Mouse (Mus musculus) MEL (cell line): Measurements from ENCODE around the gene Cd151. TPM values are rescaled to one million over a fixed set of nuclear protein-coding genes. Genes with fewer than 3 reads are reported as not detected.

Experiments
- DNase-seq: peaks from one replicate; pipeline ENCODE4 v3.0.0; 2011; ENCODE audit warnings: low read depth, low spot score
- H3K27ac ChIP-seq: 2 replicates; pipeline ENCODE4 v1.5.1; 2012; ENCODE audit warnings: low read depth, mild to moderate bottlenecking, control low read depth, low read length, moderate library complexity; ENCODE audit not compliant: control insufficient read depth
- H3K27me3 ChIP-seq, 2 experiments: fragments of 150-350 bp in 1 of 2; sonication (generic) in 1 of 2; 2 replicates each; pipeline ENCODE4 v1.6.1; 2012; ENCODE audit warnings: low read length in 2 of 2, mild to moderate bottlenecking in 2 of 2, improper control_type of control experiment in 1 of 2, moderate library complexity in 1 of 2; ENCODE audit not compliant: insufficient read depth in 2 of 2, control insufficient read depth in 1 of 2
- H3K36me3 ChIP-seq, 2 experiments: 2 replicates each; pipeline ENCODE4 v1.6.1; 2012 to 2014; ENCODE audit warnings: low read length in 2 of 2, improper control_type of control experiment in 1 of 2, inconsistent platforms in 1 of 2, mild to moderate bottlenecking in 1 of 2; ENCODE audit not compliant: insufficient read depth in 2 of 2, control insufficient read depth in 1 of 2
- H3K4me1 ChIP-seq, 2 experiments: fragments of 150-350 bp in 1 of 2; sonication (generic) in 1 of 2; 2 replicates each; pipeline ENCODE4 v1.6.1; 2012; ENCODE audit warnings: low read length in 2 of 2, improper control_type of control experiment in 1 of 2, mild to moderate bottlenecking in 1 of 2; ENCODE audit not compliant: insufficient read depth in 2 of 2, control insufficient read depth in 1 of 2
- H3K4me3 ChIP-seq, 2 experiments: fragments of 150-350 bp in 1 of 2; sonication (generic) in 1 of 2; 2 replicates each; pipeline ENCODE4 v1.5.1; 2012; ENCODE audit warnings: low read depth in 2 of 2, low read length in 2 of 2, mild to moderate bottlenecking in 2 of 2, moderate library complexity in 2 of 2, control low read depth in 1 of 2, improper control_type of control experiment in 1 of 2; ENCODE audit not compliant: control insufficient read depth in 1 of 2, insufficient read depth in 1 of 2
- H3K79me2 ChIP-seq: 2 replicates; pipeline ENCODE4 v1.6.1; 2012; ENCODE audit warnings: mild to moderate bottlenecking, low read length, moderate library complexity; ENCODE audit not compliant: control insufficient read depth, poor library complexity, insufficient read depth
- H3K9ac ChIP-seq: 2 replicates; pipeline ENCODE4 v1.6.1; 2012; ENCODE audit warnings: low read depth, mild to moderate bottlenecking, control low read depth, low read length, moderate library complexity; ENCODE audit not compliant: control insufficient read depth, poor library complexity, severe bottlenecking
- H3K9me3 ChIP-seq: fragments of 150-350 bp; sonication (generic); replicated peaks from 2 replicates; pipeline ENCODE4 v1.6.1; 2012; ENCODE audit warnings: mild to moderate bottlenecking, low read length, improper control_type of control experiment, moderate library complexity; ENCODE audit not compliant: insufficient read depth
- BHLHE40 ChIP-seq: IDR thresholded peaks from 2 replicates; pipeline ENCODE4 v1.6.1; 2012; ENCODE audit warnings: low read depth, mild to moderate bottlenecking, inconsistent platforms, low read length, improper control_type of control experiment, borderline replicate concordance
- CHD1 ChIP-seq: IDR thresholded peaks from 2 replicates; pipeline ENCODE4 v1.6.1; 2012; ENCODE audit warnings: low read depth, mild to moderate bottlenecking, inconsistent platforms, low read length, improper control_type of control experiment
- CHD2 ChIP-seq: IDR thresholded peaks from 2 replicates; pipeline ENCODE4 v1.6.1; 2011; ENCODE audit warnings: low read length, improper control_type of control experiment
- CTCF ChIP-seq, 3 experiments: IDR thresholded peaks in 2 of 3; conservative IDR thresholded peaks in 1 of 3; 2 replicates each; pipeline ENCODE4 v1.5.1; 2011 to 2012; ENCODE audit warnings: low read length in 3 of 3, low read depth in 2 of 3, mild to moderate bottlenecking in 2 of 3, improper control_type of control experiment in 1 of 3, inconsistent platforms in 1 of 3, mixed read lengths in 1 of 3, moderate library complexity in 1 of 3; ENCODE audit not compliant: control insufficient read depth in 1 of 3, insufficient read depth in 1 of 3, poor library complexity in 1 of 3, severe bottlenecking in 1 of 3
- ELF1 ChIP-seq: IDR thresholded peaks from 2 replicates; pipeline ENCODE4 v1.6.1; 2014; ENCODE audit warnings: low read depth, mild to moderate bottlenecking, inconsistent platforms, low read length, improper control_type of control experiment, moderate library complexity
- EP300 ChIP-seq, 2 experiments: IDR thresholded peaks; 2 replicates each; pipeline ENCODE4 v1.6.1; 2011; ENCODE audit warnings: improper control_type of control experiment in 2 of 2, low read length in 2 of 2, low read depth in 1 of 2, mild to moderate bottlenecking in 1 of 2
- ETS1 ChIP-seq: IDR thresholded peaks from 2 replicates; pipeline ENCODE4 v1.6.1; 2012; ENCODE audit warnings: low read depth, mild to moderate bottlenecking, inconsistent platforms, low read length, improper control_type of control experiment, moderate library complexity
- GABPA ChIP-seq: IDR thresholded peaks from 2 replicates; pipeline ENCODE4 v1.6.1; 2012; ENCODE audit warnings: low read depth, mild to moderate bottlenecking, inconsistent platforms, low read length, improper control_type of control experiment, moderate library complexity
- HCFC1 ChIP-seq: IDR thresholded peaks from 2 replicates; pipeline ENCODE4 v1.6.1; 2012; ENCODE audit warnings: low read depth, mild to moderate bottlenecking, inconsistent platforms, low read length, improper control_type of control experiment, moderate library complexity
- JUND ChIP-seq: IDR thresholded peaks from 2 replicates; pipeline ENCODE4 v1.6.1; 2011; ENCODE audit warnings: low read depth, mild to moderate bottlenecking, improper control_type of control experiment, low read length
- KAT2A ChIP-seq: conservative IDR thresholded peaks from 2 replicates; pipeline ENCODE4 v1.6.1; 2012; ENCODE audit warnings: low read depth, low read length, improper control_type of control experiment, inconsistent platforms
- MAX ChIP-seq: IDR thresholded peaks from 2 replicates; pipeline ENCODE4 v1.6.1; 2011; ENCODE audit warnings: low read length, improper control_type of control experiment
- MAZ ChIP-seq: IDR thresholded peaks from 2 replicates; pipeline ENCODE4 v1.6.1; 2012; ENCODE audit warnings: low read depth, mild to moderate bottlenecking, inconsistent platforms, low read length, improper control_type of control experiment
- MXI1 ChIP-seq: IDR thresholded peaks from 2 replicates; pipeline ENCODE4 v1.6.1; 2011; ENCODE audit warnings: mild to moderate bottlenecking, low read depth, low read length, improper control_type of control experiment
- MYB ChIP-seq: IDR thresholded peaks from 2 replicates; pipeline ENCODE4 v1.6.1; 2011; ENCODE audit warnings: mild to moderate bottlenecking, low read depth, low read length, improper control_type of control experiment
- MYC ChIP-seq: IDR thresholded peaks from 2 replicates; pipeline ENCODE4 v1.6.1; 2011; ENCODE audit warnings: low read depth, mild to moderate bottlenecking, low read length, improper control_type of control experiment, moderate library complexity
- NELFE ChIP-seq: IDR thresholded peaks from 2 replicates; pipeline ENCODE4 v1.6.1; 2011; ENCODE audit warnings: low read depth, low read length, improper control_type of control experiment
- NRF1 ChIP-seq: IDR thresholded peaks from 2 replicates; pipeline ENCODE4 v1.6.1; 2014; ENCODE audit warnings: low read depth, mild to moderate bottlenecking, inconsistent platforms, low read length, improper control_type of control experiment, moderate library complexity; ENCODE audit not compliant: poor library complexity, insufficient read depth, severe bottlenecking
- POLR2A ChIP-seq, 2 experiments: IDR thresholded peaks; 2 replicates each; pipeline ENCODE4 v1.6.1; 2011 to 2012; ENCODE audit warnings: low read length in 2 of 2, mild to moderate bottlenecking in 2 of 2, control low read depth in 1 of 2, improper control_type of control experiment in 1 of 2, low read depth in 1 of 2, moderate library complexity in 1 of 2; ENCODE audit not compliant: control insufficient read depth in 1 of 2, insufficient read depth in 1 of 2, poor library complexity in 1 of 2
- POLR2AphosphoS2 ChIP-seq: IDR thresholded peaks from 2 replicates; pipeline ENCODE4 v1.6.1; 2011; ENCODE audit warnings: low read length, improper control_type of control experiment
- POLR2AphosphoS5 ChIP-seq: IDR thresholded peaks from 2 replicates; pipeline ENCODE4 v1.6.1; 2012; ENCODE audit warnings: low read depth, borderline replicate concordance, mild to moderate bottlenecking, inconsistent platforms, low read length, moderate library complexity, mixed read lengths
- RAD21 ChIP-seq: IDR thresholded peaks from 2 replicates; pipeline ENCODE4 v1.6.1; 2011; ENCODE audit warnings: mild to moderate bottlenecking, low read depth, low read length, improper control_type of control experiment
- SIN3A ChIP-seq: IDR thresholded peaks from 2 replicates; pipeline ENCODE4 v1.6.1; 2012; ENCODE audit warnings: low read length, improper control_type of control experiment, inconsistent platforms
- SMC3 ChIP-seq: IDR thresholded peaks from 2 replicates; pipeline ENCODE4 v1.6.1; 2011; ENCODE audit warnings: low read depth, low read length, improper control_type of control experiment
- TBP ChIP-seq: IDR thresholded peaks from 2 replicates; pipeline ENCODE4 v1.8.0; 2011; ENCODE audit warnings: low read depth, low read length, improper control_type of control experiment
- TCF12 ChIP-seq: IDR thresholded peaks from 2 replicates; pipeline ENCODE4 v1.6.1; 2014; ENCODE audit warnings: low read depth, mild to moderate bottlenecking, inconsistent platforms, low read length, improper control_type of control experiment, moderate library complexity
- UBTF ChIP-seq: IDR thresholded peaks from 2 replicates; pipeline ENCODE4 v1.6.1; 2012; ENCODE audit warnings: low read depth, mild to moderate bottlenecking, inconsistent platforms, low read length, improper control_type of control experiment, moderate library complexity, borderline replicate concordance; ENCODE audit not compliant: insufficient read depth
- USF1 ChIP-seq: IDR thresholded peaks from 2 replicates; pipeline ENCODE4 v1.6.1; 2014; ENCODE audit warnings: low read depth, mild to moderate bottlenecking, inconsistent platforms, low read length, improper control_type of control experiment, moderate library complexity
- ZC3H11A ChIP-seq: IDR thresholded peaks from 2 replicates; pipeline ENCODE4 v1.6.1; 2012; ENCODE audit warnings: low read depth, mild to moderate bottlenecking, inconsistent platforms, low read length, improper control_type of control experiment
- ZMIZ1 ChIP-seq: IDR thresholded peaks from 2 replicates; pipeline ENCODE4 v1.6.1; 2012; ENCODE audit warnings: low read depth, mild to moderate bottlenecking, inconsistent platforms, low read length, improper control_type of control experiment, moderate library complexity
- ZNF384 ChIP-seq: IDR thresholded peaks from 2 replicates; pipeline ENCODE4 v1.6.1; 2012; ENCODE audit warnings: low read depth, mild to moderate bottlenecking, inconsistent platforms, low read length, improper control_type of control experiment
- polyA plus RNA-seq, 2 experiments: library from polyadenylated mRNA; stranded (reverse) in 1 of 2; unstranded in 1 of 2; fragments of >175 nt in 1 of 2; fragments of >200 nt in 1 of 2; gene quantifications; 2 replicates each; pipeline versions ENCODE4 v1.2.1 to v1.2.4; 2012; ENCODE audit warnings: low replicate concordance in 2 of 2, low read depth in 1 of 2; ENCODE audit not compliant: insufficient read length in 2 of 2, insufficient read depth in 1 of 2, missing spikeins in 1 of 2
- total RNA-seq: library from RNA; depleted of rRNA; stranded (reverse); fragments of 300-350 nt; gene quantifications from 2 replicates; pipeline ENCODE4 v1.2.3, GENCODE M21; 2012

The Cd151 gene
- total and polyA plus RNA-seq, 3 experiments: 40.6 to 86.6 TPM; not detected in 1

DNA sequence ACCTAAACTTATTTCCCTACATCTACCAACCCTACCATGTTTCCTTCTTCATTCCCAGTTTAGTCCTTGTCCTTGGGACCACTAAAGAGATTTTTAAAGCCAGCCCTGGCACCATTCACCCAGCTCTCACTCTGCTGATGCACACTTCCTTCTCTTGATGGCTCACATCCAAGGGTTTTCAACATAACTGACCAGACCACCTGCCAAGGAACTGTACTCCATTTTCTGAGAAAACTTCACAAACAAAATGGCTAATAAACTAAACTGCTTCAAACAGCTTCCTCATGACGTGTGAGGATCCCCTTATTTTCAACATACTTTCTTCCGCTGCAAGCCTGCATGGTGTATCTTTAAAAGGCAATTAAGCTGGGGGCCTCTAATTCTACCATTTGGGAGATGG is 13.6 kb upstream of the Cd151 start:
- Histone ChIP-seq H3K36me3 (peaks cover 9 to 16% of the 10 kb centered on the region in 2 experiments), H3K9ac (no peak overlapping the region), H3K4me3 (no peak overlapping the region), H3K27ac (no peak overlapping the region), H3K4me1 (peaks cover 0 to 24% of the 10 kb centered on the region in 2 experiments; a peak in 2 of 4 replicates), H3K9me3 (no peaks in the 10 kb centered on the region), H3K79me2 (peaks cover 12% of the 10 kb centered on the region), H3K27me3 (no peaks in the 10 kb centered on the region)
- TF ChIP-seq ETS1: no peak
- no peak for TF ChIP-seq RAD21
- TF ChIP-seq MAZ: no peak
- TF ChIP-seq SMC3: no peak
- no peak for TF ChIP-seq CHD1
- no peak for TF ChIP-seq GABPA
- TF ChIP-seq UBTF: no peak
- no peak for TF ChIP-seq TCF12
- TF ChIP-seq CHD2: no peak
- TF ChIP-seq BHLHE40: no peak
- no peak for TF ChIP-seq MYC
- TF ChIP-seq NELFE: no peak
- no peak for TF ChIP-seq ELF1
- no peak for TF ChIP-seq POLR2AphosphoS5
- TF ChIP-seq JUND: no peak
- no peak for TF ChIP-seq HCFC1
- TF ChIP-seq EP300 (IDR thresholded peaks at IDR 0.05; ENCODE audit: low read depth in 1 of 2, low read length in 2 of 2): no peak
- DNase-seq: no peak

DNA sequence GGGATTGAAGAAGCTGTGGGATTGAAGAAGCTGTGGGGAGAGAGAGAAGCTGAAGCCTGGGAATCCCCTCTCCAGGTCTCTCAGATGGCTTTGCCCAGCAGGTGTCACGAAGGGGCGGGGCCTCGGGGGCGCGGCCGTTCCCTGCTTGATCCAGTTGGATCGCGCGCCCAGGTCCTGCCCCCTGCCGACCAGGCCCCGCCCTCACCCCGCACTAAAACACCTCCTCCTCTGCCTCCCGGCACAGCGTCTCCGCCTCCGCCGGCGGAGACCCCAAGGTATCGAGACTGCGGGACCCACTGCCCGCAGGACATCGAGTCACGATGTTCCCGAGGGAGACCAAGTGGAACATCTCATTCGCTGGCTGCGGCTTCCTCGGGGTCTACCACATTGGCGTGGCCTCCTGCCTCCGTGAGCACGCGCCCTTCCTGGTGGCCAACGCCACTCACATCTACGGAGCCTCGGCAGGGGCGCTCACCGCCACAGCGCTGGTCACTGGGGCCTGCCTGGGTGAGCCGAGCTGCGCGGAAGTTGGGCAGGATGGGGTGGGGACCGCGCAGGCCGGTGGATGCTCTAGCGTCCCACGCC is 12.1 kb upstream of the Cd151 start, which contains the start of gene Pnpla2:
Gene Pnpla2, plus strand, starts transcription at position 232 of the 585 bp plus-strand sequence.
- peak; percentile 96 for DNase-seq
- H3K27me3 ChIP-seq: no peaks in the 10 kb centered on the region
- H3K36me3 ChIP-seq: peaks cover 2 to 5% of the 10 kb centered on the region in 2 experiments; a peak in 2 of 4 replicates
- H3K9me3 ChIP-seq: no peaks in the 10 kb centered on the region
- H3K9ac ChIP-seq: peak within 1 kb of the TSS; percentile 72
- 0 out of 2 replicates have a peak within 1 kb of the TSS, but pooled peaks have one; percentile 15 for H3K27ac ChIP-seq
- peaks cover 0 to 12% of the 10 kb centered on the region in 2 experiments; a peak in 1 of 4 replicates for H3K4me1 ChIP-seq
- H3K4me3 ChIP-seq: peak within 1 kb of the TSS; percentile 78 to 89
- peaks cover 3% of the 10 kb centered on the region for H3K79me2 ChIP-seq
- no peak for TF ChIP-seq USF1
- TF ChIP-seq MXI1: peak; percentile 85
- TF ChIP-seq POLR2AphosphoS2: peak; percentile 77; the same call in 1 of the 2 replicates
- TF ChIP-seq MYB: no peak
- TF ChIP-seq NRF1: peak; percentile 62
- peak; percentile 84 for TF ChIP-seq CHD1
- TF ChIP-seq TBP: peak; percentile 50
- TF ChIP-seq HCFC1: peak; percentile 48; the same call in 1 of the 2 replicates
- peak; percentile 74 for TF ChIP-seq SIN3A
- 0 out of 2 replicates have a peak, but pooled peaks have one; percentile 51 for TF ChIP-seq POLR2AphosphoS5
- TF ChIP-seq CTCF (IDR thresholded peaks at IDR 0.05 in 2 of 3, conservative IDR thresholded peaks at IDR 0.05 in 1 of 3; ENCODE audit: control insufficient read depth in 1 of 3, insufficient read depth in 1 of 3, low read depth in 2 of 3, low read length in 3 of 3, poor library complexity in 1 of 3, severe bottlenecking in 1 of 3): no peak
- 0 out of 2 replicates have a peak, but pooled peaks have one; percentile 19 for TF ChIP-seq TCF12
- TF ChIP-seq KAT2A: no peak; the same call in 1 of the 2 replicates
- TF ChIP-seq POLR2A (IDR thresholded peaks at IDR 0.05; ENCODE audit: control insufficient read depth in 1 of 2, insufficient read depth in 1 of 2, low read depth in 1 of 2, low read length in 2 of 2, poor library complexity in 1 of 2): peak; percentile 82 to 86
- TF ChIP-seq ZNF384: no peak
- no peak for TF ChIP-seq ZC3H11A
- no peak for TF ChIP-seq GABPA
- no peak for TF ChIP-seq ELF1
- TF ChIP-seq MAX: peak; percentile 40; the same call in 1 of the 2 replicates
- peak; percentile 27; the same call in 1 of the 2 replicates for TF ChIP-seq MYC
- TF ChIP-seq ZMIZ1: peak; percentile 75
